Mouse (Mus musculus): Measurements from ENCODE around the gene Rnf25. TPM values are rescaled to one million over a fixed set of nuclear protein-coding genes. Genes with fewer than 3 reads are reported as not detected.

The Rnf25 gene
- total RNA-seq, 2 experiments from 2014 or later: 27.6 to 38.1 TPM

Other genes with a start within 250 kb of the Rnf25 start
- 0.07 TPM in 1 of 2 replicates, not detected in the other for gene Catip, start 239.3 kb downstream of the Rnf25 start, total RNA-seq (2015)
- 0.26 TPM in 1 of 2 replicates, not detected in the other for gene Catip, start 239.3 kb downstream of the Rnf25 start, total RNA-seq (2017)
- 54.7 and 60.8 TPM in 2 replicates for gene Slc11a1, start 226.2 kb downstream of the Rnf25 start, total RNA-seq (2015)
- 46.2 and 48.1 TPM in 2 replicates for gene Slc11a1, start 226.2 kb downstream of the Rnf25 start, total RNA-seq (2017)
- 130 and 145 TPM in 2 replicates for gene Ctdsp1, start 209.9 kb downstream of the Rnf25 start, total RNA-seq (2015)
- gene Ctdsp1, start 209.9 kb downstream of the Rnf25 start, total RNA-seq (2017): 53.2 and 61.1 TPM in 2 replicates
- not detected in 2 replicates for gene Vil1, start 192.0 kb downstream of the Rnf25 start, total RNA-seq (2015)
- not detected in 2 replicates for gene Vil1, start 192.0 kb downstream of the Rnf25 start, total RNA-seq (2017)
- gene Cnot9, start 95.3 kb downstream of the Rnf25 start, total RNA-seq (2015): 36.8 and 40.0 TPM in 2 replicates
- gene Cnot9, start 95.3 kb downstream of the Rnf25 start, total RNA-seq (2017): 58.0 and 71.2 TPM in 2 replicates
- gene Plcd4, start 58.5 kb downstream of the Rnf25 start, total RNA-seq (2015): not detected in 2 replicates
- gene Plcd4, start 58.5 kb downstream of the Rnf25 start, total RNA-seq (2017): not detected in 2 replicates
- 14.7 and 18.0 TPM in 2 replicates for gene Usp37, start 57.1 kb downstream of the Rnf25 start, total RNA-seq (2015)
- 23.0 and 26.4 TPM in 2 replicates for gene Usp37, start 57.1 kb downstream of the Rnf25 start, total RNA-seq (2017)
- 14.5 and 16.2 TPM in 2 replicates for gene Zfp142, start 13.2 kb downstream of the Rnf25 start, total RNA-seq (2015)
- 6.2 and 7.2 TPM in 2 replicates for gene Zfp142, start 13.2 kb downstream of the Rnf25 start, total RNA-seq (2017)
- 9.8 and 9.9 TPM in 2 replicates for gene Bcs1l, start 13.1 kb downstream of the Rnf25 start, total RNA-seq (2015)
- gene Bcs1l, start 13.1 kb downstream of the Rnf25 start, total RNA-seq (2017): 8.3 and 10.9 TPM in 2 replicates
- 1.8 TPM in 1 of 2 replicates, not detected in the other for gene Stk36, start within 50 bp of the Rnf25 start, total RNA-seq (2015)
- gene Stk36, start within 50 bp of the Rnf25 start, total RNA-seq (2017): not detected in 2 replicates
- gene Ttll4, start 60.3 kb upstream of the Rnf25 start, total RNA-seq (2015): 9.3 and 10.1 TPM in 2 replicates
- 9.4 and 12.2 TPM in 2 replicates for gene Ttll4, start 60.3 kb upstream of the Rnf25 start, total RNA-seq (2017)
- 73.8 and 76.6 TPM in 2 replicates for gene Cyp27a1, start 112.2 kb upstream of the Rnf25 start, total RNA-seq (2015)
- 72.2 and 76.2 TPM in 2 replicates for gene Cyp27a1, start 112.2 kb upstream of the Rnf25 start, total RNA-seq (2017)
- gene Prkag3, start 147.8 kb upstream of the Rnf25 start, total RNA-seq (2015): not detected in 2 replicates
- not detected in 2 replicates for gene Prkag3, start 147.8 kb upstream of the Rnf25 start, total RNA-seq (2017)
- gene Wnt6, start 170.5 kb upstream of the Rnf25 start, total RNA-seq (2015): 0.11 and 0.14 TPM in 2 replicates
- gene Wnt6, start 170.5 kb upstream of the Rnf25 start, total RNA-seq (2017): 0.55 and 1.1 TPM in 2 replicates
- not detected in 2 replicates for gene Wnt10a, start 190.1 kb upstream of the Rnf25 start, total RNA-seq (2015)
- gene Wnt10a, start 190.1 kb upstream of the Rnf25 start, total RNA-seq (2017): not detected in 2 replicates

All from megakaryocyte, adult 5-6 weeks (primary cell).